Mouse (Mus musculus): ENCODE measurements around the gene Abhd13.

Abhd13 gene

DNA sequence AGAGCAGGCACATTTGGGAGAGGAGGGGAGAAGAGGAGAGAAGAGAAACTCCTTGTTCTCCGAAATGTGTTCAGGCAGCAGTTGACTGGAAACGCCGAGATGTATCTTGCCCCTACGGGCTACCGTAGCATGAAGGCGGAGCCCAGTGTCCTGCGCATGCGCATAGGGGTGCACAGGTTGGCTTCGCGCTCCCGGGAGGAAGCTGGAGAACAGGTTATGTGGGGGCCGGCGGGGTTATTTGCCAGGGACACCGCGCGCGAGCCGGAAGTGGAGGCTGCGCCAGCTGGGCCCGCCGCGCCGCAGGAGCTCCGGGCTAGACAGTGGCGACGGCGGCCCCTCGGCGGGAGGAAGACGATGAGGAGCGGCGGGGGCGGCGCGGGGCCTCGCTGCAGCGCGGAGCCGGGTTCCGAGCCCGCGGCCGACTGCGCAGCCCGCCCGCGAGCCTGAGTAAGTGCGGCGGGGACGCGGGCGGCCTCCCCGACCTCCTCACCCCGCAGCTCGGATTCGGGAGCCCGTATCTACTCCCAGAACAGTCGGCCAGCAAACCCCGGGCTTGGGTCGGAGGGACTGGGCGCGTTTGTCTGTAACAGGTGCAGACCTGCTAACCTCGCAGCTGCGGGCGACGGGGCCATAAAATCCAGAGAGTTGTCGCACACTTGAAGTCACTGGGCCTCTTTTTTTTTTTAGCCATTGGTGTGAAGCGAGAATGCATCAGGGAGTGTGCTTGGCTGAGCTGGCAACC, at the start of gene Abhd13, which contains the start of gene Lig4:
TSS of gene Abhd13 (plus strand) at position 135 of the 742 bp plus-strand sequence.
TSS of gene Lig4 (minus strand) at position 114 of the 742 bp plus-strand sequence.
- DNase-seq, result peak; percentile 98 to 99

DNA sequence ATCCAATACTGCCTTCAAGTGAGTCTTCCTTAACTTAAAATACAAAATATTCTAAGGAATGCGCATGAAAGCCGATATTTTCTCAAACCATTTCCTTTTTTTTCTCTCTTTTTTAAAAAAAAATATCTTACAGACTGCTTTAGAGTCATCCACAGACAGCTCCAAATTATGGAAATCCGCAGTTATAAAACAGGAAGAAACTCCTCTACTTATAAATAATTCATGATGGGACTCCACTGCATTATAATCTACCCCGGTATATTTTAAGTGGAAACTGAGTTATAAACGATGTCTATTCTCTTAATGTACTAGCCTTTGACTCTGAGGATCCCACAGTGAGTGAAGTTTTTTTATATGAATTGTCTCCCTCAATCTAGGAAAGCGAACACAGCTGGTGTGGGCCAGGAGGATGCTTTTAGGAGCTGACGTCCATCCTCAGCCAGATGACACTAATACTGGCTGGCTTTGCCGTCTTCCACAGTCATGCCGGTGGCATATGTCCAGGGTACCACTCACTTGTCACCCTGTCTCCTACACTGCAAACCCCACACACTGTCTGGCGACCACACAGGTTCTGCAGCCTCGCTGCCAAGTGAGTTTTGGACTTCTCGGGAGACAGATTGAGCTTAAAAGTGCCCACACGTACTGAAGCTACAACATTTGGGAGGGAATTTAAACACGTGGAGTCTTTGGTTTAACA, 47.6 kb upstream of the Abhd13 start:
- no peak for DNase-seq

DNA sequence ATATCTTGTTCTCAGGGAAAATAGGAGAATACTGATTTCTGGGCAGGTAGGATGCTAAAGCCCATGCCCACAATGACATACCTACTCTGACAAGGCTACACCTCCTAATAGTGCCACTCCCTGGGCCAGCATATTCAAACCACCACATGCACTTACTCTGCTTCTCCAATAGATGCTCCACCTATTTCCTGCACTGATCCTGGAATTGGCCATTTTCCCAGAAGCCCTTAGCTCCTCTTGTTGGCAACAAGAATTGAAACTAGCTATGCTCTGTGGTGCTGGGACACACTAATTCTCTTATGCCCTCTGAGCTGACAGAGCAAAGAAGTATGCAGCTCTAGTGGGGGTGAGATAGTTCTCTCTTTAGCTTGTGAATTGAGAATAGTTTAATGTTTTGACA, 44.8 kb upstream of the Abhd13 start:
- DNase-seq, result no peak

DNA sequence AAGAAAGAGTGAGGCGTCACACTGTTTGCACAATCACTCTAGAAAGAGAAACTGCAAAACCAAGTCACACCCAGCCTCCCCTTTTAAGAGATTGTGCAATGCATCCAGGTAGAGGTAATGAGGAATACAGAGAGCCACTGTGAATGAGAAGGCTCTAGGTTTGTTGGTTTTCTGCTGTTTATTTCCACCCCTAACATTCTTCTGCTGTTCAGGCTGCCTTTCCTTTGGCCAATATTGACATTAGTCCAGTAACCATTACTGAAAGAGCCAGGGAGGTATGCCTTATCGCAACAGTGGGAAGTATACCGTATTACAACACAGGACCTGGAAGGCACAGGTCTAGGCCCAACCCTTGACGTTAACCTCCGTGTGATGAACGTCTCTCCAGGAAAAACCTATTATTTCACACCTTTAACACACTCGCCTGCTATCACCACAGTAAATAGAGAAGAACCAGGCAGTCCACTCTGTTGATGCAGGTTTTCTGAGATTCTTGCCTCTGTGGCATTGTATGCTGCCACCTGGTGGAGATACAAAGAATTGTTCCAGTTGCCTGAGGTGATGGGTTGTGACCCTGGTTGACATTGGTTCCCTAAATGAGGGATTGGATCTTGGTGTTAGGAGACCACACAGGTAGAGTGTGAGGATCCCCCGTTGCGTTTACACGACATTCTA, 42.5 kb upstream of the Abhd13 start:
- DNase-seq, result peak; percentile 49 to 51

DNA sequence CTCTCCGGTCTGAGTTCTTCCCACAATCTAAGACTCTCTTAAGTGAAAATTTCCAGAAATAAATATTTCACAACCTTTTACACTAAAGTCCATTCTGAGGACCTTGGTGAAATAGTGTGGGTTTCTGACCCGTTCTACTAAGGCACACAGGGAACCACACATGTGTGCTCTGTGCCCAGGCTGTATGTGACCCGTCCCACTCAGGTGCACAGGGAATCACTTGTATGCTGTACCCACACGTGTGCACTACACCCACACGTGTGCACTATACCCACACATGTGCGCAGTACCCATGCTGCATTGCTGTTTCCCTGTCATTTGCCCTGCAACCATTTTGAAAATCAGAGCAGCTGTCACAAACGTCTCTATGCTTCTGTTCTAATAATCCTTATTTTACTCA, 41.9 kb upstream of the Abhd13 start:
- no peak for DNase-seq

DNA sequence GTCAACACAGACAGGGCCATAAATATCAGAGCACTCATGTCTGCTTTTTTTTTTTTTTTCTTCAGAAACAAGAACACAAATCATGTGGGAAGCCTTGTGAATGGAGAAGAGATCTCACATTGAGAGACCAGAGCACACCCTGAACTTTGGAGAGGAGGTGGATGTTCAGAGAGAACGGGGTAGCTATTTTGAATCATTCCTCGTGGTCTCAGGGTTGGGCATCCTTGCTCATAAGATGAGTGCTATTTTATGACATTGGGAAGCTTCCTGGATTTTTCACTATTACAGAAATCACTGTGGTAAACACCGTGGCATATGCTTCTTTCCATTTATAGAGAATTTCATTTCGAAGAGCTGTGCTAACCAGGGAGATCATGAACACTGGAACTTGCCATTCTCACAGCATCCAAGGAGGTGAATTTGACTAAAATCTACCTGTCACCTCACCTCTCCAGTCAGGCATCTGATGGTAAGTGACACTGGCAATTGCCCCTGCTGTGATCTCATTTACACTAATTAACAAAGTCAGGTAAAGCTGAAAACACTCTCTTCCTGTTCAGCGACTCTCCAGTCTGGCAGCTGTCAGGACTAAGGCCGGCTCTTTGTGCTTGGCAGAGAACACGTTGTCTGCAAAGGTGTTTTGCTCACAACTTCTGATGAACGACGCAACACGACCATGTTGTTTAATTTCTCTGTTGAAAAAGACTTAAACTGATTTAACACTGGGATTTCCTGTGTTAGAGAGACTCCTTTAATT, 28.2 kb upstream of the Abhd13 start:
- no peak for DNase-seq

DNA sequence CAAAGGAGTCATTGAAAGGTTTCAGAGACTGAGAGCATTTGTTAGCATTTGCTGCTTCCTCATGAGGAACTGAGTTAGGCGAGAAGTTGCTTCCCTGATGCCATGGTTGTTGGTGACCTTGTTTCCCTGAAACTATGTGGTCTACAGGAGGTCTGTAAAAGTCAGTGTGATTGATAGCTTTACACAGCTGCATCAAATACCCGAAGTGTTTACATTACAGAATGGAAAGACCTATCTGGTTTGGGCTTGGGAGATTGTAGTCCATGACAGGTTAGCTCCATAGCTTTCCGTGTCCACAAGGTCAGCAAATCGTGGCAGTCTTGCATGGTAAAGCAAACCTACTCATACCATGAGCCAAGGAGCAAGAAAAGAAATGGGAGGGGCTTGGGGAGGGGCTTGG, 19.2 kb upstream of the Abhd13 start:
- no peak for DNase-seq

DNA sequence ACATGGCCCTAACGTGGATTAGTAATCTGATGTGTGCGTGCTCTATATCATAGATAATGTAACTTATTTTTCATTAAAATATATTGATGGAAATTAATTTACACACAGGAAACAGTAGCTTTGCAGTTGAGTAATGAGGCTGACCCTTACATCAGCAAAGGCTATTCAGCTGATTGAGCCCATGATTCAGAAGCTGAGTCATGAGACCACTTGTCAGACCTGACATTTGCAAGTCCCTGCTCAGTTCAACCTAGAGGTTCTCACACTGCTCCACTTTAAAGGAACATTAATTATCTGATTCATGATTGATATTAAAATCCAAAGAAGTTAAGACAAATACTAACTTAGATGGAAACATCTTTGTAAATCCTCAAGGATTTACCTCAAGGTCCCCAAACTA, 17.6 kb upstream of the Abhd13 start:
- no peak for DNase-seq

DNA sequence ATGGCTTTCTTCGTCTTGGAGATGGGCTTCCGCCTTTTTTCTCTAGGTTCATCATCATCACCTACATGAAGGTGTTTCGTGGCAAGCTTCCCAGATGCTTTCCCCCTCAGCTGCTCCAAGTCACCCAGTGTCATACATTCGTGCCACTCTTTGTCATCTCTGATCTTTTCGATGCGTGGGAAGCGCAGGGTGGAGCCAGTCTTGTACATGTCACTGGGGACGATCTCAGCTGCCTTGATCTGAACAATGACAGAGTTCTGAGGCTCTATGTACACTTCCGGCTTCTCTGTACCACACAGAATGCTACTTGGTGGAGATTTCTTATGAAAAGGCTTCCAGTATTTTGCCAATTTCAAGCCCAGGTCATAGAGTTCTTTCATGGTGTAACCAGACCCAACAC, 5.6 kb upstream of the Abhd13 start:
- no peak for DNase-seq

DNA sequence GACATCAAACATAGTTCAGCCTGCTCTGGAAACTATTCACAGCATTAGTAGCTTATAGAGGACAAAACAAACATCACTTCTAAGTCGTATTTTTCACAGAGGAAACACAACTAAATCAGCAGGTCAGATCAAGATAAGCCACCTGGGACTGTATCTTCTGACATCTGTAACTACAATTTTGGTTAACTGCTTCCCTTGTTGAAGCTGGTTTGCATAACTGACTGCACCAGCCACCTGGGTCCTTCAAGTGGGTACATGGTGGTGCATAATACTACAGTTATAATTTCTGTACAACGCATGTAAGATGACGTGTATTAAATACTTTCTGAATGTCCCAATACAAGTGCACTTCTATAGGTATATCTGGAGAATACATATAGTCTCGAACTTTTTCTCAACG, 2.2 kb upstream of the Abhd13 start:
- DNase-seq, result no peak

DNA sequence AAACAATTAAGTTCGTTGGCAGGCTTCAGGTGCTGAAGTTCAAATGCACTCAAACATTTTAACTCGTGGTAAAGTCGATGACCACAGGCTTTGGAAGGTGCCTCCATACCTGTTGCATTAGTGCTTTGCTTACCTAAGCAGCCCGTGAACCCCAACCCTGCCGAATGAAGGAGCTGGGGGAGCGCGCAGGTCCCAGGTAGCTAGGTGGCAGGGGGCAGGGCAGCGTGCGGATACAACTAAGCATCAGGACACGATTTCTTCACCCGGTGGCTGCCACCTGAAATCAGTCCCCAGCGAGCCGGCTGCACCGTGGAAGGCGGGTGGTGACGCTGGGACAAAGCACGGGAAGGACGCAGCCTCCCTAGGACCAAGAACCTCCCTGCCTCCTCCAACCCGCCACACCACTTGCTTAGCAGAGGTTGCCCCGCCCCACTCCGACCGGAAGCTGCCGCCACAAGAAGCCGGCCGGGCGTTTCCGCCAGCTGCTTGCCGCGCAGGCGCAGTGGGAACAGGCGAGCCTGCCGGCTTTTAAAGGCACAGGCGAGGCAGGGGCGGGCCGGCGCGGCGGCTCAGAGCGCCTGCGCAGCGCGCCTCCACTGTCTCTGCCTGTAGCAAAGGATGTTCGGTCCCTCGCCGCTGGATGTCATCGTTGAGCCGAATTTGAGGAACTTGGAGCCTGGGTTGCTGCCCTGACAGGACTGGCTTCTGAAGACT, 1.5 kb upstream of the Abhd13 start:
- peak; percentile 98 to 99 for DNase-seq

DNA sequence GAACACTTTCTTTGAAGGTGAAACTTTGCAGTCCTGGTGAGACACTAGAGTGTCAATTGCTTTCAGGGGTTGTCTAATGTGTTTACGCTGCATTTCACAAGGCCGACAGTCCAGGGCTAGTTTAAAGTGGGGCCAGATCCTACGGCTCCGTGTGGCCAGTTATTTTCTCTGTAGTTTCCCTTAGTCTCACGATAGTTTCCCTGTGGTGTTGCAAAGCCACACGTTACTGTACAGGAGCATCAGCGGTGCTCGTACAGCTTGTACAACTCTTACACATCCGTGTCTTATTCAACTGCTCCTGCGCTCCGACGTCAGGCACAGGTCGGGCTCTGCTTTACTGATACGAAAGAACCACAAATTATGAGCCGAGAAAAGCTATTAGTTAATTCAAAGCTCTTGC, 491 bp upstream of the Abhd13 start:
- peak; percentile 9 to 35 for DNase-seq

DNA sequence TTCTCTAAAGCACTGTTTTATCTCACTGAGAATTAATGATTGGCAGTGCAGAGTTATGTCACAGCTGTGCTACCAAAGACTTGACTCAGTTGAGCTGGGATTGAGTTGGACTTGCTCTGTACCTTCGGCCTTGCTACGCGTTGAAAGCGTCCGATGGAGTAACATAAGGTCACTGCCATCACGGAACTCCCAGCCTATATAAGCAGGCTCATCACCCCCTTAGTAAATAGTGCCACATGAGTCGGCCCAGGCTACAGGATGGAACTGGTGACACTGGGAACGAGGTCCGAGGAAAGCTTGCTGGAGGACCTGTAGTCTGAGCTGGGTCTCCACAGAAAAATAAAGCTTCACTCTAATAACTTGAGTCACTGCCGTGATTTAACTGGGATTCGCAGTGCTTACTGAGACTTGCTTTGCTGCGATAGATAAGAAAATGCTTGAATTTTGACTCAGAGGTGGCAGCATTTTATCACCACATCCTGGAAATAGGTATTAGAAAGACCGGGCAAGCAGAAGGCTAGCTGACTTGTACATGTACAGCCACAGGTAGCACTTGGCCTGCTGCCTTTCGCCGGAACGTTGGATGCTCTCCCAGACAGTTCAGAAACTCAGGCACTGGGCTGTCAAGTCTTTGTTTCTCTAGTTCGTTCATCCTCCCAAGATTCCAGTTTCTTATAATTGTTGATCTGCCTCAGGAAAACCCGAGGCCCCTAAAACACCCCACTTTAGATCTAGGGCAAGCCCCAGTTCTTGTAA, 1.1 kb downstream of the Abhd13 start:
- peak in 1 of 2 experiments; percentile 18 for DNase-seq

DNA sequence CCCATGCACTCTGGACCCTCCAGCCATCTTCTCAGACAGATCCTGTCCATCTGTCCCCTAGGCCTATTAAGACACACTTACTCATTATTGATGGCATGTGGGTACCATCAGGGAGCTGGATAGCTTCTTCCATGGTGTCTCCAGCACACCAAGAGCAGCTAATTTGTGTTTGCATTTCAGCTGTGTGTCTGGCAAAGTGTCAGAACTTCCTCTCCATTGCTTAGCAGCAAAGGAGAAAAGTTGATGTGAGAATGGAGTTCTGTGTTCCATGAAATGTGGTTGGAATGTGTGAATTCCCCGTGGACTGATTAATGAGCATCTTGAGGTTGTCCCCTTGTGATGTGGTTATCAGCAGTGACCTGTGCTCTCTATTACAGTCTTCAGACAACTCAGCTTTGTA, 2.2 kb downstream of the Abhd13 start:
- no peak for DNase-seq

DNA sequence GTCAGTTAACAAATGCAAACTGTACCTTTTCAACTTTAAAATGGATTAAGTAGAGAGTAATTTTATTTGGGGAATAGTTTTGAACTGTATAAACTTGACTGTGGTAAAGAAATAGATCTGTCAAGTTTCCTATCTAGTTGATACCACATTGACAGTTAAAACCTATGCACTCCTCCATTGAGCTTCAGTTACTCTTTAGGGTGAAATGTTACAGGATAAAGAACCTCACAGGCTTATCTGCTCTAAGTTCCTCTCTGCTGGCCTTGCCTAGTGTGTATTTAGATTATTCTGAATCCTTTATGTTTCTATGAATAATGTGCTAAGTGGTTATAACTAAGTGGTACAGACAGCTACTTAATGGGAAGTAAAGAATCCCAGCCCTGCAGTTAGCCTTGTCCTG, 2.7 kb downstream of the Abhd13 start:
- DNase-seq, result no peak

DNA sequence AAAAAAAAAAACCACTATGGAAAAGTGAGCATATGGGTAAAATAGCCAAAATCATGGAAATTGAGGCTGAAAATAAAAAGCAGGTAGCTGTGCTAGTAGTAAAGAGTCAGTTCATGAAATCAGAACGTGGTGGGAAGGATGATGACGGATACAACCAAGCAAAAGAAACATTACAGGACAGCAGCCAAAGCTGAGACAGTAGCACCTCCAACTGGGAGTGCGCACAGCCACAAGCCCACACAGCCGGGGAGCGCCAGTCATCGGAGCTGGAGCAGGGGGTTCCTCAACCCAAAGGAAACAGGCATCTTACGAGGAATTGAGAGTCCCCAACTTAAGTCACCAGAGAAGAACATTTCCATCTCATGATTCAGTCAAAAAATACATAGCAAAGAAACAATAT, 26.6 kb downstream of the Abhd13 start:
- no peak for DNase-seq

DNA sequence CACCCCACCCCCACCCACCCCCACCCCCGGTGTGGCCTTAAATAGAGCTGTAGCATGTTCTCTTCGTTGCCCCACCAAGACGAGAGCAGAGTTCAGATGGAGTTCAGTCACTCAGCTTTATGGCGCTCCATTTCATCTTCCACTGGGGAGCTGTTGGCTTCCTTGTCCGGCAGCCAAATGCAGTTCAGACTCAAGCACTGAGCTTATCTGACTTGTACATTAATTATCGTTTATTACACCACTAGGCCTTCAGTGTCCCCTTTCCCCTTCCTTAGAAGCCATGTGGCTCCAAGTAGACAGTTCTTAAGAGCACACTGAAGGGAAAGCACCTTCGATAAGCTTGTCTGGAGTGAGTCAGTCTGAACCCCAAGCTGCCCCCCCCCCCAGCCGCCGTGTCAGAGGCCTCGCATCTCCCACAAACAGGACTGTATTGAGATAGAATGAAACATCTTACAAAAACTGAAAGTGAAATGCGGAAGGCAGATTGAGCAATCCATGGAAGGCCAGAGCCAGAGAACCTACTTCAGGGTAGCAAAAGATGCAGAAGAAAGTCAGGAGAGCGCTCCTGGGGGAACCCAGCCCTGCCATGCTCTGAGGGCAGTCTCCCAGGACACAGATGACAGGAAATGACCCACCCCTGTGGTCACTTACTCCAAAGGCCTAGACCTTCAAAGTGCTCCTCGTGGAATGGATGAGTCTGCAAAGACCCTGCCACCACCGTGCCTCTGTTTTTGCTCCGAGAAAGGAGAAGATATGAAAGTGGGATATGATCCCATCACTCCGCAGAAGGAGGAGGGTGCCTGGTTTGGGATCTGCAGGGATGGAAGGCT, 28.9 kb downstream of the Abhd13 start, which contains the start of gene Tnfsf13b:
TSS of gene Tnfsf13b (plus strand) at position 312 of the 830 bp plus-strand sequence.
- DNase-seq, result peak; percentile 61 to 73

DNA sequence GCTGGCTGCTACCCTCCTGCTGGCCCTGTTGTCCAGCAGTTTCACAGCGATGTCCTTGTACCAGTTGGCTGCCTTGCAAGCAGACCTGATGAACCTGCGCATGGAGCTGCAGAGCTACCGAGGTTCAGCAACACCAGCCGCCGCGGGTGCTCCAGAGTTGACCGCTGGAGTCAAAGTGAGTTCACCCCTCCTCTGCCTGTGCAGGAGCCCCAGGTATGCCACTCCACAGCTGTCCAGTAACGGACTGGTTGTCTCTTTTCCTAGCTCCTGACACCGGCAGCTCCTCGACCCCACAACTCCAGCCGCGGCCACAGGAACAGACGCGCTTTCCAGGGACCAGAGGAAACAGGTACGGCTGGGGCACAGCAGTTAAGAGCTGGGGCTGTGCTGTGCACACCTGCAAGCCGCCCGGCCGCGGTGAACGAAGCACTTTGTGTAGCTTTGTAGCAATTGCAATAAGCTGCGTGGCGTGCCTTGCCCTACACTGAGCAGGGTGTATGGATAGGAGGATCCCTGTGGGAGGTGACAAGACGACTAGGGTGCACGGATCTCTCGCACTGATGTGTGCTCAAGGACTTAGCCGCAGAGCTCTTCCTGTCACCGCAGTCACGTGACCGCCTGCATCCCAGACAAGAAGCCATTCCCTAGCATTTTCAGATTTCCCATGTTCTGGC, 29.6 kb downstream of the Abhd13 start:
- DNase-seq, result peak; percentile 64 to 70

DNA sequence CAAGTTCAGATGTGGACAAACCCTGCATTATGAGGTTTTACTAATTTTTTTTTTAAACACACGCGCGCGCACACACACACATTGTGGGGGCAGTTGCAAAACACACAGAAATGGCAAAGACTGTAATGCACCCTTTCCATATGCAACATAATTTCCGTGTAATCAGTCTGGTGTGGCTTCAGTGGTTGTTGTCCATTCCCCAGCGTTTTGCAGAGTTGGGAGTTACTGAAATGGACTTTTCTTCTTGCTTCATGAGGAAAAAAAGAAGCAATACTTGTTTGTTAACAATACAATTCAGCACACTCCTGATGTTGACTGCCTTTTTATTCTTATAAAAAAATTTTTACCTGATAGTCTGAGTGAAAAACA, 30.1 kb downstream of the Abhd13 start:
- DNase-seq, result no peak

DNA sequence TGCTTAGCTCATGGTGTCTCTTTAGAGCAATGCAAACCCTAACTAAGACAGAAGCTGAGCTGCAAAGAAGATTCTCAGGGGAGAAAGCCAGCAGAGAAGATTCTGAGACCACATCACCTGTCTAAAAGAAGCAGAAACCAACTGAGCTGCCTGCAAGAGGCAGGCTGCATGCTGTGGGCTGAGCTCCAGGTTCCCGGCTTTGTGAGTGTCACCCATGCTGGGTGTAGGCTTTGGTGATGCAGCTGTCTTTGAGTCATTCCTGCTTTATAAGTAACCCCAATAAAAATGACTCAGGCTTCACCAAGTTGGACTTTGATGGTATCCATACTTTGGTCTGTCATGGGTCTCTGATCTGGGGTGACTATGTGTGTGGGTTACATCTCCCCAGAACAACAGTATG, 38.7 kb downstream of the Abhd13 start:
- no peak for DNase-seq

All from kidney, postnatal 4 days (tissue).